Mouse (Mus musculus): ENCODE results near the gene Susd1. TPM values are rescaled to one million over a fixed set of nuclear protein-coding genes. Genes with fewer than 3 reads are reported as not detected.

Susd1 gene
- polyA plus RNA-seq, 1 experiment from 2014 or later = 3.3 TPM

DNA sequence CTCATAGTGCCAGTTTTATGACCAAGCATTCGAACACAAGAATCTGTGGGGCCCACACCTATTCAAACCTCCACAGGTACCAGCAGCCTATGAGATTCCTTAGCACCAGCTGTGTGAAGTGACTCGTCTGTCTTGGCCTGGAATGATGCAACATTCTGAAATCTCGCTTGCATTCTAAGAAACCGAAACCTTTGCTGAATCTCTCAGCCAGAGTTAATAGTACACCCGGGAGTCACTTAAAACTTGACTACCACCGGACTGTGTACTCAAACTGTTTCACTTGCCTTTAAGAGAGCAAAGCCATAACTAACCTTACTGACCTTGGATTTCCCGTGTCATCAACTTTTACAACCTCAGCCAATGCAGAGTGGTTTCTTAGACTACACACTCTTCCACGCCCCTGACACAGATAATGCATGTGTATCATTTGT, 14.1 kb upstream of the Susd1 start:
- no peaks in the 10 kb centered on the region for H3K27me3 ChIP-seq
- H3K36me3 ChIP-seq = no peaks in the 10 kb centered on the region
- no peak overlapping the region for H3K27ac ChIP-seq
- no peaks in the 10 kb centered on the region; the same call in 1 of the 2 replicates for H3K4me1 ChIP-seq
- WGBS = 81% methylated on average over 8 of the region's 8 CpGs
- ATAC-seq (ENCODE audit: insufficient number of reproducible peaks, insufficient read depth, low FRiP score, low TSS enrichment, low read depth) = no peak
- H3K9ac ChIP-seq = no peak overlapping the region
- no peaks in the 10 kb centered on the region for H3K9me3 ChIP-seq
- H3K4me3 ChIP-seq = no peak overlapping the region
- H3K4me2 ChIP-seq = no peak overlapping the region

DNA sequence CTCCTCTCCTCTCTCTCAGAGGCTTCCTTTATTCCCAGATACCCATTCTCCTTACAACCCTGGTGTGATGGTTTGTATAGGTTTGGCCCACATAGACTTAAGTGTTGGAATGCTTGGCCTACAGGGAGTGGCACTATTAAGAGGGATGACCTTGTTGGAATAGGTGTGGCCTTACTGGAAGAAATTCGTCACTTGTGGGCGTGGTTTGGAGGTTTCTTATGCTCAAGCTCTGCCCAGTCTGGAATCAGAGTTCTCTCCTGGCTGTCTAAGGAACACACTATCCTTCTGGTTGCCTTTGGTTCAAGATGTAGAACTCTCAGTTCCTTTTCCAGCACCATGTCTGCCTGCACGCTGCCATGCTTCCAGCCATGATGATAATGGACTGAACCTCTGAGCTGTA, 12.5 kb upstream of the Susd1 start:
- ATAC-seq (ENCODE audit: insufficient number of reproducible peaks, insufficient read depth, low FRiP score, low TSS enrichment, low read depth) = no peak
- WGBS = 84% methylated on average over 3 of the region's 3 CpGs
- Histone ChIP-seq H3K4me2 (no peak overlapping the region), H3K36me3 (no peaks in the 10 kb centered on the region), H3K4me3 (no peak overlapping the region), H3K27me3 (no peaks in the 10 kb centered on the region), H3K27ac (no peak overlapping the region), H3K9me3 (no peaks in the 10 kb centered on the region), H3K9ac (no peak overlapping the region), H3K4me1 (no peaks in the 10 kb centered on the region)

DNA sequence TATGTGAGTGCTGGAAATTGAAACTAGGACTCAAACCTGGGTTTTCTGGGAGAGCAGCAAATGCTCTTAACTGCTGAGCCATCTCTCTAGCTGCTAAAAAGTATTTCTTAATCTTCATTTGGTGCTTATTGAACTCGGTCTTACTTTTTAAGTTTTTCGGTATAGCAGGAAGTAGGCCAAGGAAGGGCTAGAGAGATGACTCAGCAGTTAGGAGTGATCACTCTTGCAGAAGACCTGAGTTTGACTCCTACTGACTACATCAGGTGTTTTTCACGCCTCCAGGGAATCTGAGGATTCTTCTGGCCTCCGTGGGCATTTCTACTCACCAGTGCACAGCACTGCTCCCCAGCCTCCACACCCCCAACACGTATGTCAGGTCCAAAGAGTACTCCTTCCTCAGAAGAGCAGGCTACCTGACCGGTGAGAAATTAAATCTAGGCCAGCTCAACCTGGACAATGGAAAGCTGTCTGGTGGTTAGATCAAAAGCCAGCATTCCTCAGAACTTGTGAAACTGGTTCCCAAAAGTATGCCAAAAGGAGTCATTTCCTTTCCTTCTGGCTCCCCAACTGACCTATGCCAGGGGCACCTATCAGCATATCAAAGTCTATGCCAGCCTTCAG, 11.9 kb upstream of the Susd1 start:
- H3K4me1 ChIP-seq = no peaks in the 10 kb centered on the region
- H3K9me3 ChIP-seq = no peaks in the 10 kb centered on the region
- no peak overlapping the region for H3K4me3 ChIP-seq
- 73% methylated on average over 6 of the region's 6 CpGs for WGBS
- H3K27ac ChIP-seq = no peak overlapping the region
- ATAC-seq (ENCODE audit: insufficient number of reproducible peaks, insufficient read depth, low FRiP score, low TSS enrichment, low read depth) = no peak
- no peaks in the 10 kb centered on the region for H3K27me3 ChIP-seq
- H3K36me3 ChIP-seq = no peaks in the 10 kb centered on the region
- no peak overlapping the region for H3K4me2 ChIP-seq
- H3K9ac ChIP-seq = no peak overlapping the region

DNA sequence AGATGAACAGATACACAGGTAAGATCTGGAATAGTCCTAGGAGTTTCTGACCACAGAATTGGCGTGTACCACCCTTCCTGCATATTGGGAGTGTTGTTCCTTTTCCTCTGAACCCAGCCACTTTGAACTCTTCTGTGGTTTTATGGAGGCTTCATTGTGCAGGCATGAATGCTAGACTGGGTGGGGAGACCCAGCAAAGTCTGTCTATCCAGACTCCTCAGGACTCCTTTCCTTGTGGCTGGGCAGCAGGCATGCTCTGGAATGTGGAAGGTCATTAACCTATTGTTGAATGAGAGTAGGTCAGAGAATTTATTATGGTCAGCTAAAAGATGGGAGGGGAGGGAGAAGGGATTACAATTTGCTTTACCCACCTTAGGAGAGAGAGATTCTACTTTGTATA, 8.9 kb upstream of the Susd1 start:
- no peaks in the 10 kb centered on the region for H3K36me3 ChIP-seq
- no peaks in the 10 kb centered on the region for H3K27me3 ChIP-seq
- no peaks in the 10 kb centered on the region for H3K9me3 ChIP-seq
- no peak overlapping the region for H3K4me3 ChIP-seq
- H3K27ac ChIP-seq = no peak overlapping the region
- ATAC-seq (ENCODE audit: insufficient number of reproducible peaks, insufficient read depth, low FRiP score, low TSS enrichment, low read depth) = no peak
- no peaks in the 10 kb centered on the region for H3K4me1 ChIP-seq
- no peak overlapping the region for H3K4me2 ChIP-seq
- H3K9ac ChIP-seq = no peak overlapping the region
- WGBS = 91% methylated on average over 1 of the region's 1 CpGs

- Histone ChIP-seq H3K27ac (no peak overlapping the region), H3K9ac (no peak overlapping the region), H3K9me3 (no peaks in the 10 kb centered on the region), H3K4me1 (no peaks in the 10 kb centered on the region), H3K4me2 (no peak overlapping the region), H3K27me3 (no peaks in the 10 kb centered on the region; the same call in 1 of the 2 replicates), H3K36me3 (no peaks in the 10 kb centered on the region), H3K4me3 (no peak overlapping the region)
- no peak for ATAC-seq (ENCODE audit: insufficient number of reproducible peaks, insufficient read depth, low FRiP score, low TSS enrichment, low read depth)
- WGBS = 57% methylated on average over 6 of the region's 6 CpGs
Observed at GRCm38 (mm10) chr4:59445516-59445915, 7.1 kb upstream of the Susd1 start.

- no peak overlapping the region for H3K4me3 ChIP-seq
- H3K4me2 ChIP-seq = no peak overlapping the region
- peaks cover 4% of the 10 kb centered on the region for H3K27me3 ChIP-seq
- WGBS = 85% methylated on average over 3 of the region's 3 CpGs
- H3K9ac ChIP-seq = no peak overlapping the region
- H3K36me3 ChIP-seq = no peaks in the 10 kb centered on the region
- no peaks in the 10 kb centered on the region for H3K4me1 ChIP-seq
- no peak for ATAC-seq (ENCODE audit: insufficient number of reproducible peaks, insufficient read depth, low FRiP score, low TSS enrichment, low read depth)
- H3K9me3 ChIP-seq = no peaks in the 10 kb centered on the region
- no peak overlapping the region for H3K27ac ChIP-seq
Observed at GRCm38 (mm10) chr4:59444994-59445393, 6.6 kb upstream of the Susd1 start.

- ATAC-seq (ENCODE audit: insufficient number of reproducible peaks, insufficient read depth, low FRiP score, low TSS enrichment, low read depth) = no peak
- Histone ChIP-seq H3K27me3 (peaks cover 13% of the 10 kb centered on the region), H3K9me3 (no peaks in the 10 kb centered on the region), H3K36me3 (no peaks in the 10 kb centered on the region), H3K4me1 (peaks cover under 1% of the 10 kb centered on the region; the same call in 1 of the 2 replicates), H3K27ac (no peak overlapping the region), H3K4me2 (no peak overlapping the region), H3K9ac (no peak overlapping the region), H3K4me3 (no peak overlapping the region)
- 70% methylated on average over 4 of the region's 4 CpGs for WGBS
Observed at GRCm38 (mm10) chr4:59444085-59444484, 5.7 kb upstream of the Susd1 start.

DNA sequence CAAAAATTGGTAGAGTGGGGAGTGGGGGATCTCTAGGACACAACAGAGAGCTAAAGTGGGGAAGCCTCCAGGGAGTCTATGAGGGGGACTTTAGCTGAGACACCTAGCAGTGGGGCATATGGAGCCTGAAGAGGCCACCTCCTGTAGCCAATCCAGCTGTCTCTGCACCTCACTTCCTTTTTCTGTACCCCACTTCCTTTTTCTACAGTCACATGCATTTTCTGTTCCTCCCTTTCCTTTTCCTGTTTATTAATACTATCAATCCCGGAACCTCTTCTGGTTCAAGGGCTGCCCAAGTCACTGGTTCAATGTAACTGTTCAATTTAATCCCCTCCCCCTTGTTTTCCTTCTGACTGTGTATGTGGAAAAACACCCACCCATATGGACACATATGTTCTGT, 2.8 kb upstream of the Susd1 start:
- peaks cover 40% of the 10 kb centered on the region for H3K27me3 ChIP-seq
- H3K9me3 ChIP-seq = no peaks in the 10 kb centered on the region
- no peaks in the 10 kb centered on the region for H3K36me3 ChIP-seq
- no peak overlapping the region for H3K4me3 ChIP-seq
- H3K4me2 ChIP-seq = no peak overlapping the region
- H3K27ac ChIP-seq = no peak overlapping the region
- 76% methylated on average over 1 of the region's 1 CpGs for WGBS
- H3K9ac ChIP-seq = no peak overlapping the region
- ATAC-seq (ENCODE audit: insufficient number of reproducible peaks, insufficient read depth, low FRiP score, low TSS enrichment, low read depth) = no peak
- peaks cover 11% of the 10 kb centered on the region for H3K4me1 ChIP-seq

- H3K27ac ChIP-seq = no peak overlapping the region
- peaks cover 44% of the 10 kb centered on the region for H3K27me3 ChIP-seq
- ATAC-seq (ENCODE audit: insufficient number of reproducible peaks, insufficient read depth, low FRiP score, low TSS enrichment, low read depth) = no peak
- no peak overlapping the region for H3K4me2 ChIP-seq
- peaks cover 11% of the 10 kb centered on the region for H3K4me1 ChIP-seq
- H3K4me3 ChIP-seq = no peak overlapping the region
- 0 out of 2 replicates have a peak, but pooled peaks cover 4% of the 10 kb centered on the region for H3K9me3 ChIP-seq
- H3K36me3 ChIP-seq = no peaks in the 10 kb centered on the region
- H3K9ac ChIP-seq = no peak overlapping the region
- WGBS = 41% methylated on average over 2 of the region's 2 CpGs
Observed at GRCm38 (mm10) chr4:59439960-59440359, 1.5 kb upstream of the Susd1 start.

DNA sequence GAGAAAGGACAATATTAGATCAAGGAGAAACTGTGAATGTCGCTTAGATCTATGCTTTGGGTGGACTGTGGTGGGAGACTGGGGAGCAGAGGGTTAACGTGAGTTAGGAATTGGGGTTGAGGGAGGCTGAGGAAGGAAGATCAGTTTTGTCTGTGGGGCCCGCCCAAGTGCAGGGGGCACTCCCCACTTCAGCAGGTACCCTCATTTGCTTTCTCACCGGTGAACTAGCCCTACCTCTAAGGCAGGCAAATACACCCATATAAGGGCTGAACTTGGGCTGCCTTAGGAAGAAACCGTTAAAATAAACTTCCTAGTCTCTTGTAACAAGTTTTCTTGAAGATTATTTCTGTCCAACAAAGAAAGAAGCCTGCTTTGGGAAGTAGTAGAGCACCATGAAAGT, 608 bp upstream of the Susd1 start:
- peak overlapping the region; percentile 68; the same call in 1 of the 2 replicates for H3K4me3 ChIP-seq
- H3K27me3 ChIP-seq = peaks cover 44% of the 10 kb centered on the region
- H3K4me1 ChIP-seq = peaks cover 11% of the 10 kb centered on the region
- no peaks in the 10 kb centered on the region for H3K36me3 ChIP-seq
- H3K9ac ChIP-seq = no peak overlapping the region
- ATAC-seq (ENCODE audit: insufficient number of reproducible peaks, insufficient read depth, low FRiP score, low TSS enrichment, low read depth) = no peak
- no peak overlapping the region for H3K27ac ChIP-seq
- 21% methylated on average over 5 of the region's 5 CpGs for WGBS
- H3K4me2 ChIP-seq = peak overlapping the region; percentile 100
- H3K9me3 ChIP-seq = 0 out of 2 replicates have a peak, but pooled peaks cover 4% of the 10 kb centered on the region

- Histone ChIP-seq H3K4me3 (no peak overlapping the region), H3K4me2 (no peak overlapping the region), H3K36me3 (no peaks in the 10 kb centered on the region), H3K4me1 (peaks cover 16% of the 10 kb centered on the region), H3K27ac (no peak overlapping the region), H3K27me3 (peaks cover 44% of the 10 kb centered on the region), H3K9me3 (0 out of 2 replicates have a peak, but pooled peaks cover 4% of the 10 kb centered on the region), H3K9ac (no peak overlapping the region)
- no peak for ATAC-seq (ENCODE audit: insufficient number of reproducible peaks, insufficient read depth, low FRiP score, low TSS enrichment, low read depth)
- WGBS = 83% methylated on average over 4 of the region's 4 CpGs
Observed at GRCm38 (mm10) chr4:59435951-59436350, 2.5 kb downstream of the Susd1 start.

- Histone ChIP-seq H3K27ac (no peak overlapping the region; the same call in 1 of the 2 replicates), H3K36me3 (no peaks in the 10 kb centered on the region), H3K4me3 (no peak overlapping the region), H3K9ac (no peak overlapping the region), H3K27me3 (peaks cover 30% of the 10 kb centered on the region), H3K9me3 (0 out of 2 replicates have a peak, but pooled peaks cover 4% of the 10 kb centered on the region), H3K4me2 (no peak overlapping the region), H3K4me1 (peaks cover 14% of the 10 kb centered on the region)
- 58% methylated on average over 3 of the region's 3 CpGs for WGBS
- ATAC-seq (ENCODE audit: insufficient number of reproducible peaks, insufficient read depth, low FRiP score, low TSS enrichment, low read depth) = 0 out of 2 replicates have a peak, but pooled peaks have one; percentile 60
Observed at GRCm38 (mm10) chr4:59434039-59434438, 4.4 kb downstream of the Susd1 start.
